Mouse (Mus musculus) large intestine, adult 2 months (tissue): Measurements from ENCODE around the gene Gucy2e. TPM values are rescaled to one million over a fixed set of nuclear protein-coding genes. Genes with fewer than 3 reads are reported as not detected.

Experiments
- DNase-seq: peaks from one replicate; pipeline ENCODE4 v3.0.0-alpha.2; 2012; ENCODE audit warnings: low read depth, low spot score
- WGBS: fragments of 180-500 bp; shearing (Covaris S2); methylation state at CpG from one replicate; pipeline ENCODE4 v1.1.7; 2018; 5-methylcytosine and 5-hydroxymethylcytosine counted together
- polyA plus RNA-seq: library from polyadenylated mRNA; depleted of rRNA; stranded (reverse); fragments of >200 nt; gene quantifications from 2 replicates; pipeline ENCODE4 v1.2.3, GENCODE M21; 2012; rRNA removed

The Gucy2e gene
- polyA plus RNA-seq, 1 experiment = not detected

DNA sequence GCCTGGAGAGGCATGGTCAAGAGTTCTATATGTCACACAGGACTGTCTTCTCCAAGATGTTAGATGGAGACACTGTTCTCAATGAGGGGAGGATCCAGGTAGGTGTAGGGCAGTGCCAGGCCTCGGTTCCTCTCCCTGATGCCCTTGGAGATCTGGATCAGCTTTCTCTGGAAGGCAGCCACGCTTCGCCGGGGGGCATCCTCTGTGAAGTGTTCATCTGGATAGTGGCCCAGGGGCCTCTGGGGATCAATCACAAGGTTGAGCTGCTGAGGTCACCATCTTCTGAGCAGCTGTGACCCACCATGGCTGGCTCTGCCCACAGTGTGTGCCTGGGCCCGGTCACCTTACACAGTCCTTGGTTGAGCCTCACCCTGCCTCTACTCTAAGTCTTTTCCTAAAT, 51.8 kb downstream of the Gucy2e start:
- WGBS = 88% methylated on average over 5 of the region's 5 CpGs
- no peak for DNase-seq

DNA sequence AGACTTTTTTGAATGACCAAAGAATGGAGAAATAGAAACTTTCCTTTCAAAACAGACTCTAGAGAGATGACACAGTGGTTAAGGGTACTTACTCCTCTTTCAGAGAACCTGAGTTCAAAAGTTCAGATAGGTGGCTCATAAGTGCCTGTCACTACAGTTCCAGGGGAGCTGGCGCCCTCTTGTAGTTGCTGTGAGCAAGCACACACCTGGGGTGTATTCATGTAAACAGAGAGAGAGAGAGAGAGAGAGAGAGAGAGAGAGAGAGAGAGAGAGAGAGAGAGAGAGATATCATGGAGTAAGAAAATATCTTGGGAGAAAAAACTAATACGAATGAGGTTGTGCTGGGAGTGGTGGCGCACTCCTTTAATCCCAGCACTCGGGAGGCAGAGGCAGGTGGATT, 56.7 kb downstream of the Gucy2e start:
- WGBS = 74% methylated on average over 4 of the region's 4 CpGs
- DNase-seq = no peak

DNA sequence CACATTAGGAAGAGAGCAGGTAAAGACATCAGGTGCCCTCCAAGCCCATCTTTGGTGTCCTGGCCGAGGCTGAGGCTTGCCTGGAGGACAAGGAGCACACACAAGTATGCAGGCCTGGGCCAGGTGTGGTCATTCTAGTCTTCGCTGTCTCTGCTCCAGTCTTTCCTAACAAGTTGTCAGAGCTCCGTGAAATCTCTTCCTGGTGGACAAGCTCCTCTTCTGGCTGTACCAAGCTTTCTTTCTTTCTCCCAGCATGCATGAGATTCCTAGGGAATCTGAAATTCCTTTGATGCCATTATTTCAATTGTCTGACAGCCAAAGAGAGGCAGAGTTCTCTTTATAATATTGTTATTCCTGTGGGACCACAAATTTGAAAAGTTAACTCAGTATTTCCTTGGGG, 57.3 kb downstream of the Gucy2e start:
- no peak for DNase-seq
- 45% methylated on average over 3 of the region's 3 CpGs for WGBS

DNA sequence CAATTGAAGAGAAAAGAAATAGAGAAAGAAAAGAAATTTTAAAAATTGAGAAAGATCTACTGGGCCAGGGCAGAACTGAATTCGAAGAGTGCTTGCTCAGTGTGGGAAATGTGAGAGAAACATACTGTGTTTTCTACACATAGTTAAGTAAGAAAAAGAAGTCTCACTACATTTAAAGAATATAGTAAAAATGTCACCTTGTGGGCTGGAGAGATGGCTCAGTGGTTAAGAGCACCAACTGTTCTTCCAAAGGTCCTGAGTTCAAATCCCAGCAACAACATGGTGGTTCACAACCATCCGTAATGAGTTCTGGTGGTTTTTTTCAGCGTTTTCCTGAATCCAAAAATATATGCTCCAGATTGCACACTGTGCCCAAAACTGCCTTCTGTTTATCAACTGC, 58.3 kb downstream of the Gucy2e start:
- WGBS = 81% methylated on average over 3 of the region's 3 CpGs
- no peak for DNase-seq

DNA sequence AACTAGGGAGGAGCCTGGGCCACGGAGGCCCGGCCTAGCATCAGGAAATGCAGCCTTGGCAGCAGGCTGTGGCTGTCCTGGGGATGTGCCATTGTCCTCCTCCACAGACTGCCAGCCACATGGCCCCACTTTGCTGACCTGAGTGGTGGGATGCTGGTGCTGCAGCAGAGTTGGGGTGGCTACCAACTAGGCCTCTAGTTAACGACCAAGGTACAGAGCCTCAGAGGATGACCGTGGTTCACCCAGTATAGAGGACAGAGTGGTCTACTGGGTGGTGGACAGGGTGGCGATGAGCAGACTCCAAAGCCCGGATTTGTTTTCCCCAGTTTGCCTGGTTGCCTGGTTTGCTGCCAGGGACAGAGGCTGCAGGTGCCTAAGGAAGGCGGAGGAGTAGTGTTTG, 62.1 kb downstream of the Gucy2e start:
- no peak for DNase-seq
- 72% methylated on average over 7 of the region's 7 CpGs for WGBS

DNA sequence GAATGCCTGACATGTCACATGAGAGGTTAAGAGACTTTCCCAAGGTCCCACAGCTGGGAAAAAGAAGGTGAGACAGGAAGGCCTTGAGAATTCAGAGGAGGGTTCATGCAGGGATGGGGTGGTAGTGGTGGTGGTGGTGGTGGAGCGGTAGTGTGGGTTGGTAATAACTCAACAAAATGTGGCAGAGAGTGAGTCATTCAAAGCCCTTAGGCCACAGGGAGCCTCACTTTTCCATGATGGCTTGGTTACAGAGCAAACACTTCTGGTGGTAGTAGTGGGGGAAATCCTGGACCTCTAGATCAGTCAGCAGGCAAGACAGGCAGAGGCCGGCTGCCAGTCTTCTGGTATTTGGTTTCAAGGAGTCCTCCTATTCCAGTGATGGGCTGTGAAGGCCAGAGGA, 64.2 kb downstream of the Gucy2e start:
- WGBS = 85% methylated on average over 2 of the region's 2 CpGs
- DNase-seq = no peak

DNA sequence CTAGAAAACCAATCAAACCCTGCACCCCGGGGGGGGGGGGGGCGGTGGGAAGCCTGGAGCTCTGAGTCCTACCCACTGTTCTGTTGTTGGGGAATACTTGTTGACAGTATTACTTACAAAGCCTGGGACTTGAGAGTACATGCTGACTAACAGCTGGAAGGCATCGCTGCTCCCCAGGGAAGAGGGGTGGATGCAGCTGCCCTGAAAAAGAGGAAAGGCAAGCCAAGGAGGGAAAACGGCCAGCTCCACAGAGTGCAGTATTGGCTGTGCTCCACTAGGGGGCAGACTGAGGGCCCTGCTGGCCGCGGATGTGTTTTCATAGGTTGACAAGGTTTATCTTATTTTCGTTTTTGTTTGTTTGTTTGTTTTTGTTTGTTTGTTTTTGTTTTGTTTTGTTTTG, 65.2 kb downstream of the Gucy2e start:
- no peak for DNase-seq

DNA sequence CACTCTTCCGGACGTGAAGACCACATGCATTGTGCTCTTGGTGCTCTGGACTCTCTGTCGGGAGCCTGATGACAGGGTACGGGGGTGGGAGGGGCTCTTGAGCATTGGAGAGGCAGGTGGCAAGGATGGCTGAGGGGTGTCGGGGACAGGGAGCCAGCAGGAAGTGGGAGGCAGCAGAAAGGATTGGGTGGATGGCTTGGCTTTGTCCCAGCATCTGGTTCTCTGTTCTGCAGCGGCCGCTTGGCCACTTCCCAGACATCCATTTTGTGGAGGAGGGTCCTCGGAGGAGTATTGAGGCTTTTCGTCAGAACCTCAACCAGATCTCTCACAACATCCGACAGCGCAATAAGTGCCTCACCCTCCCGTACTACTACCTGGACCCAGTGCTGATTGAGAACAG, 67.5 kb downstream of the Gucy2e start:
- DNase-seq = no peak
- 87% methylated on average over 12 of the region's 12 CpGs for WGBS

More for the DNA sequence above, 65.2 kb downstream of the Gucy2e start:
- WGBS = 26% methylated on average over 7 of the region's 7 CpGs

Other genes with a start within 250 kb of the Gucy2e start
- 10.1 and 16.2 TPM in 2 replicates for gene Pfas, start 228.6 kb downstream of the Gucy2e start, polyA plus RNA-seq
- gene Ctc1, start 221.1 kb downstream of the Gucy2e start, polyA plus RNA-seq = 27.5 and 32.0 TPM in 2 replicates
- 47.0 and 50.8 TPM in 2 replicates for gene Aurkb, start 191.4 kb downstream of the Gucy2e start, polyA plus RNA-seq
- gene Borcs6, start 177.3 kb downstream of the Gucy2e start, polyA plus RNA-seq = 15.1 and 16.0 TPM in 2 replicates
- 25.6 and 33.7 TPM in 2 replicates for gene Tmem107, start 166.2 kb downstream of the Gucy2e start, polyA plus RNA-seq
- gene Vamp2, start 148.5 kb downstream of the Gucy2e start, polyA plus RNA-seq = 44.0 and 67.8 TPM in 2 replicates
- 6.1 and 13.9 TPM in 2 replicates for gene Per1, start 141.8 kb downstream of the Gucy2e start, polyA plus RNA-seq
- 0.07 and 0.15 TPM in 2 replicates for gene Hes7, start 116.6 kb downstream of the Gucy2e start, polyA plus RNA-seq
- 0.14 and 0.25 TPM in 2 replicates for gene 9130213A22Rik, start 114.4 kb downstream of the Gucy2e start, polyA plus RNA-seq
- gene Aloxe3, start 111.1 kb downstream of the Gucy2e start, polyA plus RNA-seq = 0.36 and 0.62 TPM in 2 replicates
- 0.06 TPM in 1 of 2 replicates, not detected in the other for gene Alox12b, start 80.0 kb downstream of the Gucy2e start, polyA plus RNA-seq
- gene Alox8, start 39.2 kb downstream of the Gucy2e start, polyA plus RNA-seq = 0.04 TPM in 1 of 2 replicates, not detected in the other
- gene Cntrob, start 86.7 kb upstream of the Gucy2e start, polyA plus RNA-seq = 8.4 and 8.5 TPM in 2 replicates
- 60.7 and 65.6 TPM in 2 replicates for gene Trappc1, start 86.9 kb upstream of the Gucy2e start, polyA plus RNA-seq
- gene Kcnab3, start 89.2 kb upstream of the Gucy2e start, polyA plus RNA-seq = 0.46 and 0.55 TPM in 2 replicates
- gene Rnf227, start 103.4 kb upstream of the Gucy2e start, polyA plus RNA-seq = 0.51 and 0.79 TPM in 2 replicates
- gene Chd3, start 132.4 kb upstream of the Gucy2e start, polyA plus RNA-seq = 63.4 and 118 TPM in 2 replicates
- 164 and 180 TPM in 2 replicates for gene Naa38, start 158.5 kb upstream of the Gucy2e start, polyA plus RNA-seq
- 6.1 and 14.5 TPM in 2 replicates for gene Cyb5d1, start 158.6 kb upstream of the Gucy2e start, polyA plus RNA-seq
- 10.5 and 11.0 TPM in 2 replicates for gene Tmem88, start 161.2 kb upstream of the Gucy2e start, polyA plus RNA-seq
- gene Kdm6b, start 176.6 kb upstream of the Gucy2e start, polyA plus RNA-seq = 7.5 and 11.2 TPM in 2 replicates